Comparison of ENCODE assay signal across 29 mouse cellular contexts in genomic region chr7:89963135-89963534, GRCm38 (mm10). TPM values are rescaled to one million over a fixed set of nuclear protein-coding genes. Genes with fewer than 3 reads are reported as not detected.
DNase-seq lines count a peak whose midpoint lies in the region; ATAC-seq lines count a peak whose summit lies in the region.
"Had no signal": no experiment of that assay in that cellular context is flagged by ENCODE, and none has a peak within 500 bp of the region (broad histone marks: within the 10 kb centered on the region; RNA-seq: fewer than 3 reads in every experiment).

No protein-coding gene starts in this region.

- H3K27me3 ChIP-seq in liver, embryonic 13.5 days, result no peaks in the 10 kb centered on the region
- H3K27me3 ChIP-seq: embryonic facial prominence, embryonic 13.5 days; heart, embryonic 13.5 days; hindbrain, embryonic 12.5 days; limb, embryonic 15.5 days; midbrain, embryonic 13.5 days had no signal

- H3K9me3 ChIP-seq in liver, embryonic 13.5 days (replicated peaks), result no peaks in the 10 kb centered on the region
- H3K9me3 ChIP-seq: embryonic facial prominence, embryonic 13.5 days; heart, embryonic 13.5 days; hindbrain, embryonic 12.5 days; limb, embryonic 15.5 days; midbrain, embryonic 13.5 days had no signal

- H3K4me3 ChIP-seq in liver, embryonic 13.5 days (replicated peaks), result no peak overlapping the region
- H3K4me3 ChIP-seq: embryonic facial prominence, embryonic 13.5 days; heart, adult 2 months; heart, embryonic 13.5 days; hindbrain, embryonic 12.5 days; left cerebral cortex, adult 2 months; limb, embryonic 15.5 days; midbrain, embryonic 13.5 days had no signal

- H3K4me1 ChIP-seq in liver, embryonic 13.5 days (replicated peaks), result peaks cover 18% of the 10 kb centered on the region
- H3K4me1 ChIP-seq: embryonic facial prominence, embryonic 13.5 days; heart, embryonic 13.5 days; hindbrain, embryonic 12.5 days; limb, embryonic 15.5 days; midbrain, embryonic 13.5 days had no signal

- H3K36me3 ChIP-seq in liver, embryonic 13.5 days, result peaks cover 82% of the 10 kb centered on the region

- no peak overlapping the region for H3K9ac ChIP-seq in liver, embryonic 13.5 days
- H3K9ac ChIP-seq: embryonic facial prominence, embryonic 13.5 days; heart, embryonic 13.5 days; hindbrain, embryonic 12.5 days; limb, embryonic 15.5 days; midbrain, embryonic 13.5 days had no signal

- no peak overlapping the region for H3K27ac ChIP-seq in liver, embryonic 13.5 days
- H3K27ac ChIP-seq: embryonic facial prominence, embryonic 13.5 days; heart, adult 2 months; heart, embryonic 13.5 days; hindbrain, embryonic 12.5 days; left cerebral cortex, adult 2 months; limb, embryonic 15.5 days; midbrain, embryonic 13.5 days had no signal

- peak; percentile 85 for ATAC-seq in erythroid progenitor cell, adult 5-6 weeks (replicated peaks; ENCODE audit: low FRiP score, poor library complexity, severe bottlenecking)
- peak; percentile 96 for ATAC-seq in liver, embryonic 13.5 days (ENCODE audit: low read depth)
- peak; percentile 91 for ATAC-seq in megakaryocyte progenitor cell, adult 5-6 weeks (replicated peaks; ENCODE audit: poor library complexity)
- ATAC-seq: forebrain, embryonic 16.5 days; lung, postnatal 0 days; midbrain, embryonic 13.5 days had no signal

- H3K4me2 ChIP-seq in liver, embryonic 13.5 days, result no peak overlapping the region
- H3K4me2 ChIP-seq: embryonic facial prominence, embryonic 13.5 days; heart, embryonic 13.5 days; hindbrain, embryonic 12.5 days; limb, embryonic 15.5 days; midbrain, embryonic 13.5 days had no signal

- DNase-seq in c-Kit-positive CD71-positive TER-119-negative erythroid progenitor cells, embryonic 14.5 days (ENCODE audit: low read depth), result peak; percentile 54
- DNase-seq in liver, embryonic 13.5 days, result no peak
- no peak for DNase-seq in adipocyte (ENCODE audit: low spot score)
- DNase-seq in adrenal gland, adult (ENCODE audit: inconsistent age in 2 of 2, low spot score in 1 of 2), result no peak
- no peak for DNase-seq in adrenal gland, postnatal 36 days
- DNase-seq: adrenal gland, postnatal 10 days; B cell, adult 2 months; cerebellum, postnatal 14 days; embryo, embryonic 11 days; gastrocnemius, postnatal 14 days; heart, adult 2 months; kidney, adult 2 months; kidney, postnatal 10 days; left cerebral cortex, postnatal 4 days; right cerebral cortex, postnatal 25 days; spleen, adult 18-20 months had no signal

RNA-seq across cellular contexts. Expression of gene Eed, which starts 17.6 kb away (rescaled TPM):
- total RNA-seq in erythroid progenitor cell, adult 5-6 weeks (2015; ENCODE audit: low replicate concordance), result 96.0 and 143 TPM in 2 replicates
- 68.2 and 143 TPM in 2 replicates for total RNA-seq in erythroid progenitor cell, adult 5-6 weeks (2017; ENCODE audit: low replicate concordance)
- polyA plus RNA-seq in liver, embryonic 13.5 days (2015; fragmentation: Nextera tagmentation; extraction: Ambion mirVana), result 45.1 and 50.3 TPM in 2 replicates
- total RNA-seq in megakaryocyte progenitor cell, adult 5-6 weeks (2015), result 133 and 143 TPM in 2 replicates
- total RNA-seq in megakaryocyte progenitor cell, adult 5-6 weeks (2017), result 116 and 143 TPM in 2 replicates
- 10 to 100 TPM; 41.0 to 56.5 TPM for total RNA-seq in adrenal gland, postnatal 36 days (2021)

RNA-seq across cellular contexts. Expression of gene Hikeshi, which starts 22.1 kb away (rescaled TPM):
- 21.4 and 32.4 TPM in 2 replicates for total RNA-seq in erythroid progenitor cell, adult 5-6 weeks (2015; ENCODE audit: low replicate concordance)
- total RNA-seq in erythroid progenitor cell, adult 5-6 weeks (2017; ENCODE audit: low replicate concordance), result 41.6 and 54.2 TPM in 2 replicates
- polyA plus RNA-seq in liver, embryonic 13.5 days (2015; fragmentation: Nextera tagmentation; extraction: Ambion mirVana), result 87.8 and 95.3 TPM in 2 replicates
- 96.3 and 97.2 TPM in 2 replicates for total RNA-seq in megakaryocyte progenitor cell, adult 5-6 weeks (2015)
- total RNA-seq in megakaryocyte progenitor cell, adult 5-6 weeks (2017), result 90.6 and 101 TPM in 2 replicates
- total RNA-seq in adrenal gland, postnatal 36 days (2021), result 10 to 100 TPM; 79.1 to 87.2 TPM

RNA-seq across cellular contexts. Expression of gene Ccdc81, which starts 59.7 kb away (rescaled TPM):
- total RNA-seq in erythroid progenitor cell, adult 5-6 weeks (2015; ENCODE audit: low replicate concordance), result not detected in 2 replicates
- not detected in 2 replicates for total RNA-seq in erythroid progenitor cell, adult 5-6 weeks (2017; ENCODE audit: low replicate concordance)
- polyA plus RNA-seq in liver, embryonic 13.5 days (2015; fragmentation: Nextera tagmentation; extraction: Ambion mirVana), result not detected in 2 replicates
- not detected in 2 replicates for total RNA-seq in megakaryocyte progenitor cell, adult 5-6 weeks (2015)
- total RNA-seq in megakaryocyte progenitor cell, adult 5-6 weeks (2017), result not detected in 2 replicates
- total RNA-seq in adrenal gland, postnatal 36 days (2021), result under 1 TPM in 1 of 2 experiments, not detected in 1; 0.30 TPM
- total RNA-seq: heart, adult 2 months; heart, postnatal 25 days; MEL had no signal
- polyA plus RNA-seq: heart, embryonic 13.5 days; kidney, adult 2 months; neural tube, embryonic 11.5 days had no signal
